Mouse (Mus musculus): Measurements from ENCODE around the gene Lpar3. TPM values are rescaled to one million over a fixed set of nuclear protein-coding genes. Genes with fewer than 3 reads are reported as not detected.

Lpar3 gene
- polyA plus RNA-seq (2016; fragmentation: Nextera tagmentation; extraction: Ambion mirVana), result 0.55 and 0.72 TPM in 2 replicates

DNA sequence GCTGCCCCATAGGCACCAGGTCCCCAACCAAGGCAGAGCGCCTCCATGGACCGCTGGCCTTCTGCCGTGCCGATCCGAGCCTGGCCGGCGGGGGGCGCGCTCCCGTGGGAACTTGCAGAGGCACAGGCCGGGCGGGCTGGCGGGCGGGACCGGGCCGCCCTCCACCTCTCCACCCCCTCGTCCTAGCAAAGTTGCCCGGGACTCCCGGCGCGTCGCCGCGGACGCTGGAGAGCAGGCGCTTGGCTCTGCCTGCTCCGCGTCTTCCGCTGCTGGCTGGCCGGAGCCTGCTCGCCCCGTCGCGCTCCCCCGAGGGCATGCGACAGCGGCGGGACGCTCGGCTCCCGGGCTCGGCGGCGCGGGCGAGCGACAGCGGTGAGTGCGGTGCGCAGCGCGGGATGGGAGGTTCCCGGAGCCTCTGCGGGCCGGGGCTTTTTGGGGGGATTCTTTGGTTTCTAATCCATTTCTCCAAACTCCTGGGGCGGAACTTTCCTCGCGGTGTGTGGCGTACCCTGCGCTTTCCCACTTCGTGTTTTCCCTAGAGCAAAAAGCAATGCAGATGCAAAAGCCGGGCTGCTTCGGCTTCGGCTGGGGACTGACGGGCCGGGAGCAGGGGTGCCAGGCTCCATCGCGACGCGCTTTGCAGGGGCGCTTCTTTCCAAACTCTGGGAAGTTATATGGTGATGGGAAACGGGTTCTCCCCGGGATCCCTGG, at the start of gene Lpar3:
Lpar3 (plus strand) TSS at position 188 of the 711 bp plus-strand sequence.
- no peaks in the 10 kb centered on the region for H3K36me3 ChIP-seq (replicated peaks)
- peaks cover 15% of the 10 kb centered on the region for H3K4me1 ChIP-seq
- H3K27me3 ChIP-seq (replicated peaks; ENCODE audit: low read depth, poor library complexity, severe bottlenecking), result peaks cover 60% of the 10 kb centered on the region
- peak; percentile 88 for DNase-seq (ENCODE audit: low spot score)
- peak within 1 kb of the TSS; percentile 65 for H3K27ac ChIP-seq (replicated peaks)
- no peaks in the 10 kb centered on the region for H3K9me3 ChIP-seq
- H3K4me3 ChIP-seq, result peak within 1 kb of the TSS; percentile 70
- WGBS, result 1% methylated on average over 73 of the region's 73 CpGs

GRCm38 (mm10) chr3:146173030-146173429, 47.7 kb upstream of the Lpar3 start:
- WGBS, result 77% methylated on average over 5 of the region's 5 CpGs
- Histone ChIP-seq H3K9me3 (no peaks in the 10 kb centered on the region), H3K27ac (replicated peaks) (no peak overlapping the region), H3K27me3 (replicated peaks; ENCODE audit: low read depth, poor library complexity, severe bottlenecking) (0 out of 2 replicates have a peak, but pooled peaks cover 6% of the 10 kb centered on the region), H3K4me1 (no peaks in the 10 kb centered on the region), H3K36me3 (replicated peaks) (no peaks in the 10 kb centered on the region), H3K4me3 (no peak overlapping the region)
- no peak for DNase-seq (ENCODE audit: low spot score)

- no peaks in the 10 kb centered on the region for H3K9me3 ChIP-seq
- 0 out of 2 replicates have a peak, but pooled peaks cover 6% of the 10 kb centered on the region for H3K27me3 ChIP-seq (replicated peaks; ENCODE audit: low read depth, poor library complexity, severe bottlenecking)
- DNase-seq (ENCODE audit: low spot score), result no peak
- 91% methylated on average over 9 of the region's 9 CpGs for WGBS
- no peak overlapping the region for H3K4me3 ChIP-seq
- no peak overlapping the region for H3K27ac ChIP-seq (replicated peaks)
- H3K4me1 ChIP-seq, result no peaks in the 10 kb centered on the region
- H3K36me3 ChIP-seq (replicated peaks), result no peaks in the 10 kb centered on the region
Measured at GRCm38 (mm10) chr3:146174215-146174614, 46.5 kb upstream of the Lpar3 start.

DNA sequence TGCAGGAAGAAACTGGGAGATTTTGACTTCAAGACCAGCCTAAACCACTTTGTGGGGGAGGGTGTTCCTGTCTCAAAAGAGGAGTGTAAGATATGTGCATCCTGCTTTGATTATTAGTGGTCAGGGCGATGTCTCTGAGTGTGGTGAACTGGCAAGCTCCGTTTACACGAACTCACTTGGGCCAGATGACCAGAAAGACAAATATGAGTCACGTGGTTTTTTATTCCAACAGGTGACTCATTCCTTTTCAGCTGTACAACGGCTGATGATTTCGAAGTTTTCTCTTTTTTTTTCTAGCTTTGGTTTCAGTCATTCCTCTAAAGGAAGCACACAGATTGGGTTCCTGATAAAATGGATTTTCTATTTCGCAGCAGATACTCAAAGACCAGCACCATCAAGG, 43.5 kb upstream of the Lpar3 start:
- no peaks in the 10 kb centered on the region for H3K9me3 ChIP-seq

DNA sequence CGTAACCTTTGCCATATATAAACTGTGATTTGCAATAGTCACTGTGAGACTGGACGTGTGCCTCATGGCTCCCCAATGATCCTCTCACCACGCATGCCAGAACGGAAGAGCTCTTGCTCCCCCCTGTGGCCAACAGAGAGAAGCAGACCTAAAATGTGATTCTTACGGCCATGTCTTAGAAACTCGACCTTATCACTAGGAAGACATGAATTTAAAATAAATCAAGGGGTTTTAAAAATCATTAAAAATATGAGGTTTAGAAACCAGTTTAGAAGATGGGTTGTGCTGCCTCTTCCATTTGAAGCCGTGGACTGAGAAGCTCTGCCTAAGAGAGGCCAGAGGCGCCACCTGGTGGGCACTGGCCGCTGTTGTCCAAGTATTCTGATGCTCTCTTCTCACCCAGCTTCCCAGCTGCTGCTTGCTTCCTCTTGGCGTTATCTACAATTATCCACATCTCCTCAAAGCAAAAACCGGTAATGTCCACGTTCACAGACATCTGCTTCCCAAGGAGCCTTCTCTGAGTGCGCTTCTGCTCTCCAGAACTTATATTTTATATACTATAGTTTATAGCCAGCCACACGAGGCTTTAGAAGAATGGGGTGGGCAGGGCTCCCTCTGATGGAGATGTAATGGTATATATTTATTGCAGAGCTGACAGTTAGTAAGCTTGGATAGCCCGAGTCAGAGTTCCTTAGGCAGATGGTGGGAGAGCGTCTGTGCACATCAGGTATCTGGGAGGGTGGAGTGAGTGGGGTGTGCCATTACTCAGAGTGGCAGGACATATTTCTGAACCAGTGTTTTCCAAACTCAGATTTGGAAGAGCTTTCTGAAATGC, 42.8 kb upstream of the Lpar3 start:
- DNase-seq (ENCODE audit: low spot score), result peak; percentile 85
- H3K9me3 ChIP-seq, result no peaks in the 10 kb centered on the region
- 9% methylated on average over 16 of the region's 16 CpGs for WGBS
- no peaks in the 10 kb centered on the region for H3K4me1 ChIP-seq
- H3K27ac ChIP-seq (replicated peaks), result peak overlapping the region; percentile 61; the same call in 1 of the 2 replicates
- H3K36me3 ChIP-seq (replicated peaks), result no peaks in the 10 kb centered on the region
- peaks cover 13% of the 10 kb centered on the region; the same call in 1 of the 2 replicates for H3K27me3 ChIP-seq (replicated peaks; ENCODE audit: low read depth, poor library complexity, severe bottlenecking)
- H3K4me3 ChIP-seq, result peak overlapping the region; percentile 49

More for the DNA sequence above, 43.5 kb upstream of the Lpar3 start:
- DNase-seq (ENCODE audit: low spot score), result no peak
- Histone ChIP-seq H3K27ac (replicated peaks) (no peak overlapping the region), H3K27me3 (replicated peaks; ENCODE audit: low read depth, poor library complexity, severe bottlenecking) (peaks cover 8% of the 10 kb centered on the region; the same call in 1 of the 2 replicates), H3K4me3 (no peak overlapping the region), H3K4me1 (no peaks in the 10 kb centered on the region), H3K36me3 (replicated peaks) (no peaks in the 10 kb centered on the region)
- 85% methylated on average over 7 of the region's 7 CpGs for WGBS

DNA sequence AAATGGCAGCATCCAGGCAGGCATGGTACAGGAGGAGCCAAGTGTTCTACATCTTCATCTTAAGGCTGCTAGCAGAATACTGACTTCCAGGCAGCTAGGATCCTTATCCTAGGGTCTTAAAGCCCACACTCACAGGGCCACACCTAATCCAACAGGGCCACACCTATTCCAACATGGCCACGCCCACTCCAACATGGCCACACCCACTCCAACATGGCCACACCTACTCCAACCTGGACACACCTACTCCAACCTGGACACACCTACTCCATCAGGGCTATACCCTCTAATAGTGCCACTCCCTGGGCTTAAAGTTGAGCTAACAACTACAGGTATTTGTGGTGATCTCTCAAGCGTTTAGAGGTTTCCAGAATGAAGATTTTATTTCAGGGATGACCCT, 40.4 kb upstream of the Lpar3 start:
- DNase-seq (ENCODE audit: low spot score), result no peak
- Histone ChIP-seq H3K9me3 (no peaks in the 10 kb centered on the region), H3K27me3 (replicated peaks; ENCODE audit: low read depth, poor library complexity, severe bottlenecking) (peaks cover 30% of the 10 kb centered on the region), H3K4me3 (no peak overlapping the region), H3K27ac (replicated peaks) (no peak overlapping the region), H3K36me3 (replicated peaks) (no peaks in the 10 kb centered on the region), H3K4me1 (peaks cover 1% of the 10 kb centered on the region; the same call in 1 of the 2 replicates)
- 41% methylated on average over 2 of the region's 2 CpGs for whole genome bisulfite sequencing

DNA sequence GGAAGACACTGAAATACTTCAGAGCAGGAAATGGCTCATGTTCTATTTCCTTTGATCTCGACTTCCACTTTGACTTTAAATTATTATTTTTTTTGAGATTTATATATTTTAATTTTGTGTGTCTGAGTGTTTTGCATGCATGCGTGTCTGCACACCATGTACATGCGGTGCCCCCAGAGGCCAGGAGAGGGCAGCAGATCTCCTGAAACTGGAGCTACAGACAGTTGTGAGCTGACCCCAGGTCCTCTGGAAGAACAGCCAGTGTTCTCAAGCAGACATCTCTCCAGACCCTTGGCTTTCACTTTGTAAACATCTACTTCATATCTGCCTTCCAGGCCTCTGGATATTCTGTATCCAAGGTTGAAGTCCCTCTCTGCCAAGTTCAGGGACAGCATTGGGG, 39.8 kb upstream of the Lpar3 start:
- Histone ChIP-seq H3K4me3 (no peak overlapping the region), H3K9me3 (no peaks in the 10 kb centered on the region), H3K36me3 (replicated peaks) (no peaks in the 10 kb centered on the region), H3K27me3 (replicated peaks; ENCODE audit: low read depth, poor library complexity, severe bottlenecking) (peaks cover 33% of the 10 kb centered on the region), H3K27ac (replicated peaks) (no peak overlapping the region), H3K4me1 (peaks cover 5% of the 10 kb centered on the region; the same call in 1 of the 2 replicates)
- WGBS, result 40% methylated on average over 3 of the region's 3 CpGs
- peak; percentile 71 for DNase-seq (ENCODE audit: low spot score)

DNA sequence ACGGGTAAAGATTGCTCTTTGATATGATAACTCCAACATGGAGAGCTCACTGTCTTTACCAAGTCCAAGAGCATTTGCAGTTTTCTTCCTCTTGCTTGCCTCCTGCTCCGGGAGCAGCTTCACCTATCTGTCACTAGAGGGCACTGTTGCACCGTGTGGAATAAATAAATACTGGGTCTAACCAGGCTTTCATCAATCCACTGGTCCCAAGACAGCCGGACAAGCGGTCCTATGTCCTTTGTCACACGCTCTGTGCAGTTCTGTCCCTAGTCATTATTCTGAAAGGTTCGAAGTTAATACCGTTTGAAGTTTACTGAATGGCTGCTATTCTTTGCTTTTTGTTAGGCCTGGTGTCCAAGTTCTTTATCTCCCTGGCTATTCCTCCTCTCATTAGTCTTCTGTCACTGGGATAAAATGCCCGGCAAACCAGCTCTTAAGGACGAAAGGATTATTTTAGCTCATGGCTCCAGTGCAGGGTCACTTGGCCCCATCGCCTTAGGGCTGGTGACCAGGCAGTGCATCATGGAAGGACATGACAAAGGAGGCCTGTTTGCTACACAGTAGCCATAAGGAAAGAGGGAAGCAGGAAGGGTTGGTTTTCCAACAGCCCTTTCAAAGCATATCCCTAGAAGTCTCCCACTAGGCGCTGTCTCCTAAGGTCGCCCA, 35.6 kb upstream of the Lpar3 start:
- peaks cover 27% of the 10 kb centered on the region for H3K27me3 ChIP-seq (replicated peaks; ENCODE audit: low read depth, poor library complexity, severe bottlenecking)
- H3K4me1 ChIP-seq, result peaks cover 11% of the 10 kb centered on the region; the same call in 1 of the 2 replicates
- H3K4me3 ChIP-seq, result no peak overlapping the region
- H3K36me3 ChIP-seq (replicated peaks), result no peaks in the 10 kb centered on the region
- peak; percentile 74 for DNase-seq (ENCODE audit: low spot score)
- WGBS, result 20% methylated on average over 13 of the region's 13 CpGs
- H3K27ac ChIP-seq (replicated peaks), result no peak overlapping the region
- no peaks in the 10 kb centered on the region for H3K9me3 ChIP-seq

DNA sequence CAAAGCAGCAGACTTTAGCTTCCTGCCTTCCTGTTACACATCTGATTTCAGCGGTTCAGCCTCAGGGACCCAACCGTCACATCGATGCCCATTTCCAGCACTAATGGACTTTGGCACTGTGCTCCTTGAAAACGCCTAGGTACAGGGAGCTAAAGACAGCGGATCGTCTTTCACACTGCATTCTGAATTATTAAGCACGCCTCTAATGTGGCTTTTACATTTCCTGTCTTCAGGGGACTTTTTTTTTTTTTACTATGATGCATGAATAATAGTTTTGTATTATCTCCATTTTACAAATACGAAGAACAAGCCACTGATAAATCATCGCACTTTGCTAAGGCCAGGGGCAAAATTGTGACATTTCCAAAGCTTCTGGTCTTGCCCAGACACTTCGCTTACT, 34.7 kb upstream of the Lpar3 start:
- DNase-seq (ENCODE audit: low spot score), result no peak
- no peak overlapping the region for H3K27ac ChIP-seq (replicated peaks)
- no peaks in the 10 kb centered on the region for H3K9me3 ChIP-seq
- H3K27me3 ChIP-seq (replicated peaks; ENCODE audit: low read depth, poor library complexity, severe bottlenecking), result peaks cover 27% of the 10 kb centered on the region
- 85% methylated on average over 10 of the region's 10 CpGs for WGBS
- H3K4me1 ChIP-seq, result peaks cover 11% of the 10 kb centered on the region; the same call in 1 of the 2 replicates
- H3K36me3 ChIP-seq (replicated peaks), result no peaks in the 10 kb centered on the region
- H3K4me3 ChIP-seq, result no peak overlapping the region

- Histone ChIP-seq H3K9me3 (no peaks in the 10 kb centered on the region), H3K27ac (replicated peaks) (no peak overlapping the region), H3K27me3 (replicated peaks; ENCODE audit: low read depth, poor library complexity, severe bottlenecking) (0 out of 2 replicates have a peak, but pooled peaks cover 5% of the 10 kb centered on the region), H3K4me1 (peaks cover 15% of the 10 kb centered on the region; the same call in 1 of the 2 replicates), H3K36me3 (replicated peaks) (no peaks in the 10 kb centered on the region), H3K4me3 (no peak overlapping the region)
- DNase-seq (ENCODE audit: low spot score), result peak; percentile 28
- 67% methylated on average over 10 of the region's 10 CpGs for WGBS
Measured at GRCm38 (mm10) chr3:146189933-146190332, 30.8 kb upstream of the Lpar3 start.

GRCm38 (mm10) chr3:146192507-146192906, 28.3 kb upstream of the Lpar3 start:
- WGBS, result 90% methylated on average over 1 of the region's 1 CpGs
- no peak overlapping the region for H3K4me3 ChIP-seq
- peaks cover 19% of the 10 kb centered on the region for H3K4me1 ChIP-seq
- DNase-seq (ENCODE audit: low spot score), result no peak
- no peaks in the 10 kb centered on the region for H3K36me3 ChIP-seq (replicated peaks)
- no peak overlapping the region for H3K27ac ChIP-seq (replicated peaks)
- H3K9me3 ChIP-seq, result no peaks in the 10 kb centered on the region
- H3K27me3 ChIP-seq (replicated peaks; ENCODE audit: low read depth, poor library complexity, severe bottlenecking), result no peaks in the 10 kb centered on the region

DNA sequence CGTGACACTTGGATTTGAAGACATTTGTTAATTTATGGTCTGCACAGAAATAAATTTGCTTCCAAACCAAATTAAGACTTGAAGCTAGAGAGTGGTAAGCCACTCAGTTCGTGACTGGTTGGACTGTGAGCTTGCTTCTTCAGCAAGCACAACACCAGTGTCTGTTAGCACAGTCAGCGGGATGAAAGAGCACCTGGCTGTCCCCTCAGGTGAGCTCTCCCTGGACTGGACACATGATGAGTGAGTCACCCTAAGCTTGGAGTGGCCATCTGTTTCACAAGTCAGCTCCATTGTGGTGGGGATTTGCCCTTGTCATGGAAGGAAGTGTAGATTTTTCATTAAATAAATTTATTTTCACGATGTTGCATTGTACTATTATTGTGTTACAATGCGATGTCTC, 25.6 kb upstream of the Lpar3 start:
- Histone ChIP-seq H3K27ac (replicated peaks) (no peak overlapping the region), H3K36me3 (replicated peaks) (no peaks in the 10 kb centered on the region), H3K4me1 (peaks cover 13% of the 10 kb centered on the region), H3K4me3 (no peak overlapping the region), H3K9me3 (no peaks in the 10 kb centered on the region), H3K27me3 (replicated peaks; ENCODE audit: low read depth, poor library complexity, severe bottlenecking) (no peaks in the 10 kb centered on the region)
- 88% methylated on average over 5 of the region's 5 CpGs for WGBS
- no peak for DNase-seq (ENCODE audit: low spot score)
